Mouse (Mus musculus) cerebellum, adult 2 months (tissue): ENCODE measurements around the gene Frem2. TPM values are rescaled to one million over a fixed set of nuclear protein-coding genes. Genes with fewer than 3 reads are reported as not detected.
A peak's percentile ranks its signal among the peaks of the same experiment; 100 is the strongest.

Experiments used
- DNase-seq, 2 experiments: peaks; one replicate each; pipeline ENCODE4 v3.0.0; 2021
- H3K27ac ChIP-seq: fragments of 200-500 bp; 2 replicates; pipeline ENCODE4 v1.5.1; 2012; ENCODE audit warnings: low read length, control low read depth, inconsistent platforms; ENCODE audit not compliant: insufficient read depth
- H3K27me3 ChIP-seq: fragments of 200-500 bp; 2 replicates; pipeline ENCODE4 v1.6.1; 2012; ENCODE audit warnings: inconsistent platforms, mild to moderate bottlenecking, low read length, moderate library complexity; ENCODE audit not compliant: control insufficient read depth, insufficient read depth
- H3K4me1 ChIP-seq: fragments of 200-500 bp; 2 replicates; pipeline ENCODE4 v1.6.1; 2011; ENCODE audit warnings: low read length; ENCODE audit not compliant: control insufficient read depth, insufficient read depth
- H3K4me3 ChIP-seq: fragments of 200-500 bp; replicated peaks from 2 replicates; pipeline ENCODE3; 2011; ENCODE audit warnings: mild to moderate bottlenecking, low read depth, low read length, control low read depth; ENCODE audit not compliant: insufficient read depth
- CTCF ChIP-seq: fragments of 200-500 bp; IDR thresholded peaks from 2 replicates; pipeline ENCODE4 v1.5.1; 2011; ENCODE audit warnings: low read depth, mild to moderate bottlenecking, control low read depth, low read length, moderate library complexity, borderline replicate concordance; ENCODE audit not compliant: insufficient read depth
- POLR2A ChIP-seq: fragments of 200-500 bp; IDR thresholded peaks from 2 replicates; pipeline ENCODE4 v1.6.1; 2011; ENCODE audit warnings: low read length, control low read depth, borderline replicate concordance; ENCODE audit not compliant: insufficient read depth
- whole genome bisulfite sequencing: fragments of 180-500 bp; shearing (Covaris S2); methylation state at CpG from one replicate; pipeline ENCODE4 v1.1.7; 2018; 5-methylcytosine and 5-hydroxymethylcytosine counted together
- polyA plus RNA-seq: library from polyadenylated mRNA; depleted of rRNA; stranded (reverse); fragments of >200 nt; gene quantifications from 2 replicates; pipeline ENCODE4 v1.2.3, GENCODE M21; 2012

The Frem2 gene
- polyA plus RNA-seq, 1 experiment: 1.00 TPM

- TF ChIP-seq CTCF (no peak), POLR2A (no peak)
- no peak overlapping the region for H3K4me3 ChIP-seq
- no peaks in the 10 kb centered on the region for H3K4me1 ChIP-seq
- no peak overlapping the region for H3K27ac ChIP-seq
- H3K27me3 ChIP-seq: no peaks in the 10 kb centered on the region
- 47% methylated on average over 6 of the region's 6 CpGs for WGBS
- no peak for DNase-seq
Observed at GRCm38 (mm10) chr3:53571663-53572062, 85.5 kb downstream of the Frem2 start.

- no peak for DNase-seq
- TF ChIP-seq CTCF (no peak), POLR2A (no peak)
- Histone ChIP-seq H3K27ac (no peak overlapping the region), H3K4me1 (no peaks in the 10 kb centered on the region; the same call in none of the 2 replicates), H3K4me3 (no peak overlapping the region), H3K27me3 (no peaks in the 10 kb centered on the region)
- WGBS: 51% methylated on average over 7 of the region's 7 CpGs
Observed at GRCm38 (mm10) chr3:53564521-53564920, 92.6 kb downstream of the Frem2 start.

- H3K4me3 ChIP-seq: no peak overlapping the region
- H3K27me3 ChIP-seq: no peaks in the 10 kb centered on the region
- no peak for TF ChIP-seq POLR2A
- no peak for TF ChIP-seq CTCF
- H3K4me1 ChIP-seq: no peaks in the 10 kb centered on the region; the same call in none of the 2 replicates
- DNase-seq: peak; percentile 55 to 72
- no peak overlapping the region for H3K27ac ChIP-seq
- 6% methylated on average over 7 of the region's 7 CpGs for WGBS
Observed at GRCm38 (mm10) chr3:53563746-53564145, 93.4 kb downstream of the Frem2 start.

GRCm38 (mm10) chr3:53561813-53562212 lies 95.3 kb downstream of the Frem2 start:
- H3K4me1 ChIP-seq: no peaks in the 10 kb centered on the region; the same call in none of the 2 replicates
- WGBS: 86% methylated on average over 7 of the region's 7 CpGs

GRCm38 (mm10) chr3:53559056-53559455 lies 98.1 kb downstream of the Frem2 start:
- Histone ChIP-seq H3K4me3 (no peak overlapping the region), H3K4me1 (no peaks in the 10 kb centered on the region; the same call in none of the 2 replicates), H3K27me3 (no peaks in the 10 kb centered on the region), H3K27ac (no peak overlapping the region)
- DNase-seq: no peak
- TF ChIP-seq POLR2A (no peak), CTCF (no peak)
- WGBS: 33% methylated on average over 6 of the region's 6 CpGs

More at GRCm38 (mm10) chr3:53561813-53562212, 95.3 kb downstream of the Frem2 start:
- DNase-seq: no peak
- H3K4me3 ChIP-seq: no peak overlapping the region
- no peak for TF ChIP-seq POLR2A
- TF ChIP-seq CTCF: no peak
- H3K27ac ChIP-seq: no peak overlapping the region
- H3K27me3 ChIP-seq: no peaks in the 10 kb centered on the region

GRCm38 (mm10) chr3:53558230-53558629 lies 98.9 kb downstream of the Frem2 start:
- Histone ChIP-seq H3K27me3 (no peaks in the 10 kb centered on the region), H3K27ac (no peak overlapping the region), H3K4me3 (no peak overlapping the region), H3K4me1 (no peaks in the 10 kb centered on the region)
- DNase-seq: no peak
- TF ChIP-seq POLR2A (no peak), CTCF (no peak)
- 40% methylated on average over 9 of the region's 9 CpGs for WGBS

GRCm38 (mm10) chr3:53557388-53558214 lies 99.6 kb downstream of the Frem2 start:
- Histone ChIP-seq H3K4me1 (no peaks in the 10 kb centered on the region), H3K27me3 (no peaks in the 10 kb centered on the region), H3K4me3 (no peak overlapping the region), H3K27ac (no peak overlapping the region)
- 26% methylated on average over 16 of the region's 16 CpGs for WGBS
- no peak for DNase-seq
- no peak for TF ChIP-seq POLR2A
- TF ChIP-seq CTCF: no peak

- TF ChIP-seq POLR2A (no peak), CTCF (no peak)
- Histone ChIP-seq H3K27me3 (no peaks in the 10 kb centered on the region), H3K4me1 (no peaks in the 10 kb centered on the region), H3K4me3 (no peak overlapping the region), H3K27ac (no peak overlapping the region)
- DNase-seq: no peak
- 82% methylated on average over 10 of the region's 10 CpGs for WGBS
Observed at GRCm38 (mm10) chr3:53555031-53555952, 101.9 kb downstream of the Frem2 start.
